8 mouse cellular contexts compared by ENCODE assay signal in the genomic region with DNA sequence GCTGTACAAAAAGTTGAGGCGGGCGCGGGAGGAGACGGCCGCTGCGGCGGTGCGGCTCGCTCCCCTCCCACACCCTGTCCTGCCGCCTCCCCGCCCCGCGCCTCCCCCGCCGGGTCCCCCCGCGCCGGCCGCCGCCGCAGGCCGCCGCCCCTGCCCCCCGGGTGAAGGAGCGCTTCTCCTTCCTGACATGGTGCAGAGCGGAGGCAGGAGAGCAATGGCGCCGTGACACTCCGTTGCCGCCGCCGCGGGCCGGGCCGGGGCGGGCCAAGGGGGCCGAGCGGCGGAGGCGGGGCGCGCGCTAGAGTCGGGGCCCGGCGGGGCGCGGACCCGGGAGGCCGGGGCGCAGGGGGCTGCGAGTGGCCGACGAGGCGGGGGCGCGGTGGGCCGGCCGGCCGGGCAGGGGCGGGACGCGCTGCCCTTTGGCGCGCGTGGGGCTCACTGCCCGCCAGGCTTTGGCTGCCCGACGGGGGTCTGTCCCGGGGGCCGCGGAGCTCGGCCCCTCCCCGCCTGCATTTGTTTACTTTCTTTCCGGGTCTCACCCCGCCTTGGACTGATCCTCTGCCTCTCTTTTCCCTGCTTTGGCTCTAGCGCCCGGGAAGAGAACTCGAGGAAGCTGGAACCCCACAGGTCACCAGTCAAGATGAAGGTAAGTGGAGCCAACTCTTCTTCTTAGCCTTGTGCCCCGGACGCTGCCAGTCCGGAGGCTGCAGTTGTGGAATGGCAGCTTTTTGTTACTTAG. TPM values are rescaled to one million over a fixed set of nuclear protein-coding genes. Genes with fewer than 3 reads are reported as not detected.
DNase-seq lines count a peak whose midpoint lies in the region; ATAC-seq and TF ChIP-seq lines count a peak whose summit lies in the region.

No protein-coding gene starts in this region.

- TF ChIP-seq EP300 in ES-Bruce4 (IDR thresholded peaks at IDR 0.05; ENCODE audit: insufficient read depth, low read depth, low read length), result no peak

- TF ChIP-seq POLR2A in ES-Bruce4 (IDR thresholded peaks at IDR 0.05; ENCODE audit: insufficient read depth, low read length), result no peak

- peaks cover 25% of the 10 kb centered on the region for H3K36me3 ChIP-seq in ES-Bruce4 (ENCODE audit: control insufficient read depth, insufficient read depth, low read length, poor library complexity, severe bottlenecking)
- H3K36me3 ChIP-seq in embryonic facial prominence, embryonic 14.5 days (ENCODE audit: control insufficient read depth, insufficient read depth, low read length), result peaks cover 43% of the 10 kb centered on the region
- peaks cover 2% of the 10 kb centered on the region; the same call in 1 of the 2 replicates for H3K36me3 ChIP-seq in midbrain, embryonic 11.5 days (ENCODE audit: control insufficient read depth, insufficient read depth, low read length)
- peaks cover 18% of the 10 kb centered on the region for H3K36me3 ChIP-seq in splenic B cell, adult 2 months (ENCODE audit: control insufficient read depth, insufficient read depth, low read length, poor library complexity, severe bottlenecking)

- H3K4me2 ChIP-seq in embryonic facial prominence, embryonic 14.5 days (ENCODE audit: low read depth, low read length), result peak overlapping the region; percentile 68
- H3K4me2 ChIP-seq in midbrain, embryonic 11.5 days, result peak overlapping the region; percentile 67

- no peaks in the 10 kb centered on the region for H3K27me3 ChIP-seq in ES-Bruce4 (ENCODE audit: control insufficient read depth, insufficient read depth, low read length, poor library complexity, severe bottlenecking)
- H3K27me3 ChIP-seq in embryonic facial prominence, embryonic 14.5 days (replicated peaks; ENCODE audit: control insufficient read depth, insufficient read depth, low read length), result no peaks in the 10 kb centered on the region
- no peaks in the 10 kb centered on the region for H3K27me3 ChIP-seq in midbrain, embryonic 11.5 days (ENCODE audit: control insufficient read depth, insufficient read depth, low read length)
- no peaks in the 10 kb centered on the region for H3K27me3 ChIP-seq in splenic B cell, adult 2 months (ENCODE audit: control insufficient read depth, insufficient read depth, low read length, poor library complexity, severe bottlenecking)

- WGBS in embryonic facial prominence, embryonic 14.5 days, result 0% methylated on average over 9 of the region's 82 CpGs
- WGBS in midbrain, embryonic 11.5 days, result under 1% methylated on average over 44 of the region's 82 CpGs

- no peaks in the 10 kb centered on the region for H3K9me3 ChIP-seq in ES-Bruce4 (replicated peaks; ENCODE audit: control insufficient read depth, insufficient read depth, low read length, poor library complexity, severe bottlenecking)
- no peaks in the 10 kb centered on the region for H3K9me3 ChIP-seq in embryonic facial prominence, embryonic 14.5 days (ENCODE audit: control insufficient read depth, low read length)
- H3K9me3 ChIP-seq in midbrain, embryonic 11.5 days (ENCODE audit: control insufficient read depth, low read length), result no peaks in the 10 kb centered on the region

- H3K9ac ChIP-seq in ES-Bruce4 (ENCODE audit: low read depth, poor library complexity, severe bottlenecking), result peak overlapping the region; percentile 97
- peak overlapping the region; percentile 92 for H3K9ac ChIP-seq in embryonic facial prominence, embryonic 14.5 days (ENCODE audit: low read depth, low read length)
- H3K9ac ChIP-seq in midbrain, embryonic 11.5 days (ENCODE audit: low read length), result peak overlapping the region; percentile 90

- TF ChIP-seq CTCF in ES-Bruce4 (IDR thresholded peaks at IDR 0.05; ENCODE audit: low read depth, low read length), result no peak

- peak; percentile 82 for DNase-seq in adrenal gland, adult 2 months
- DNase-seq in embryonic facial prominence, embryonic 14.5 days (ENCODE audit: low spot score), result peak; percentile 39
- peak; percentile 62 for DNase-seq in heart, postnatal 10 days
- peak; percentile 20 to 23 for DNase-seq in layer of hippocampus, postnatal 36 days
- peak; percentile 88 for DNase-seq in midbrain, embryonic 11.5 days (ENCODE audit: low spot score, missing footprints)
- peak; percentile 50 for DNase-seq in splenic B cell, adult 2 months (ENCODE audit: low read depth, low spot score)

- intact Hi-C loops in heart, postnatal 10 days (cut with DNase I), result no loop called here

- ATAC-seq in embryonic facial prominence, embryonic 14.5 days (ENCODE audit: low read depth), result peak; percentile 2; the same call in 1 of the 2 replicates
- ATAC-seq in midbrain, embryonic 11.5 days (ENCODE audit: low FRiP score), result peak; percentile 23
- ATAC-seq in inflammation-experienced regulatory T-cells, adult 6 months, result no peak

- peak overlapping the region; percentile 77 for H3K4me3 ChIP-seq in ES-Bruce4 (ENCODE audit: low read depth, low read length)
- peak overlapping the region; percentile 96 for H3K4me3 ChIP-seq in embryonic facial prominence, embryonic 14.5 days (ENCODE audit: low read depth, low read length)
- peak overlapping the region; percentile 97 for H3K4me3 ChIP-seq in midbrain, embryonic 11.5 days (ENCODE audit: low read depth, low read length)

- no peaks in the 10 kb centered on the region for H3K4me1 ChIP-seq in ES-Bruce4 (ENCODE audit: control insufficient read depth, insufficient read depth, low read length)
- H3K4me1 ChIP-seq in embryonic facial prominence, embryonic 14.5 days (ENCODE audit: control insufficient read depth, insufficient read depth, low read length), result peaks cover 16% of the 10 kb centered on the region
- H3K4me1 ChIP-seq in midbrain, embryonic 11.5 days (ENCODE audit: control insufficient read depth, insufficient read depth, low read length), result peaks cover 15% of the 10 kb centered on the region

- peak overlapping the region; percentile 81 for H3K27ac ChIP-seq in ES-Bruce4 (ENCODE audit: insufficient read depth, low read length)
- peak overlapping the region; percentile 97 for H3K27ac ChIP-seq in embryonic facial prominence, embryonic 14.5 days (replicated peaks; ENCODE audit: low read depth, low read length)
- peak overlapping the region; percentile 89 for H3K27ac ChIP-seq in midbrain, embryonic 11.5 days (ENCODE audit: low read depth, low read length)

RNA-seq across cellular contexts. Expression of a gene that starts 0.9 kb away (rescaled TPM):
- polyA plus RNA-seq in ES-Bruce4 (2011; ENCODE audit: insufficient read depth, insufficient read length, low read depth, missing spikeins), result 21.0 and 21.9 TPM in 2 replicates
- 10 to 100 TPM; 19.0 to 20.1 TPM for total RNA-seq in adrenal gland, adult 2 months (2021)
- 1.7 and 1.8 TPM in 2 replicates for polyA plus RNA-seq in adrenal gland, adult 2 months (2012; rRNA removed)
- 28.6 and 32.5 TPM in 2 replicates for polyA plus RNA-seq in embryonic facial prominence, embryonic 14.5 days (2014; fragmentation: Nextera tagmentation; extraction: Ambion mirVana)
- total RNA-seq in heart, postnatal 10 days (2021), result 10 to 100 TPM; 14.0 to 15.5 TPM
- 10 to 100 TPM; 41.7 to 44.2 TPM for total RNA-seq in layer of hippocampus, postnatal 36 days (2021)
- 34.5 and 35.2 TPM in 2 replicates for polyA plus RNA-seq in midbrain, embryonic 11.5 days (2014; fragmentation: Nextera tagmentation; extraction: Ambion mirVana)
- polyA plus RNA-seq in inflammation-experienced regulatory T-cells, adult 6 months (2017; shearing (Covaris generic)), result 100 to 1,000 TPM in 1 of 3 experiments, 10 to 100 TPM in 2; 83.6 to 104 (median 99.6) TPM

RNA-seq across cellular contexts. Expression of a gene that starts 42.3 kb away (rescaled TPM):
- polyA plus RNA-seq in ES-Bruce4 (2011; ENCODE audit: insufficient read depth, insufficient read length, low read depth, missing spikeins), result 421 and 456 TPM in 2 replicates
- 100 to 1,000 TPM; 369 to 448 TPM for total RNA-seq in adrenal gland, adult 2 months (2021)
- 6.2 and 6.8 TPM in 2 replicates for polyA plus RNA-seq in adrenal gland, adult 2 months (2012; rRNA removed)
- 589 and 594 TPM in 2 replicates for polyA plus RNA-seq in embryonic facial prominence, embryonic 14.5 days (2014; fragmentation: Nextera tagmentation; extraction: Ambion mirVana)
- 100 to 1,000 TPM; 238 to 252 TPM for total RNA-seq in heart, postnatal 10 days (2021)
- total RNA-seq in layer of hippocampus, postnatal 36 days (2021), result 100 to 1,000 TPM; 214 to 229 TPM
- polyA plus RNA-seq in midbrain, embryonic 11.5 days (2014; fragmentation: Nextera tagmentation; extraction: Ambion mirVana), result 654 and 676 TPM in 2 replicates
- 100 to 1,000 TPM; 348 to 426 (median 406) TPM for polyA plus RNA-seq in inflammation-experienced regulatory T-cells, adult 6 months (2017; shearing (Covaris generic))

Comparison
In these comparisons a context has a peak if more than half of its experiments do, and no peak if none do; other contexts are left out.
1. DNase-seq: peak in every context shown above with its lines; median percentile 88 in midbrain, embryonic 11.5 days; 82 in adrenal gland, adult 2 months; 62 in heart, postnatal 10 days; 50 in splenic B cell, adult 2 months; 39 in embryonic facial prominence, embryonic 14.5 days; 22 in layer of hippocampus, postnatal 36 days.
2. RNA of a gene that starts 42.3 kb away (polyA plus RNA-seq): 654 to 676 TPM in midbrain, embryonic 11.5 days, 589 to 594 TPM in embryonic facial prominence, embryonic 14.5 days, 421 to 456 TPM in ES-Bruce4 and 348 to 426 TPM in inflammation-experienced regulatory T-cells, adult 6 months; 6.2 to 6.8 TPM in adrenal gland, adult 2 months; every median in the first group is over 10 times any median in the second.
3. Peak in every context shown above with its lines, with median percentiles within 50 percentile points of each other: H3K27ac ChIP-seq, H3K4me3 ChIP-seq and H3K9ac ChIP-seq.